Mouse (Mus musculus): ENCODE results near the gene Tspan6. TPM values are rescaled to one million over a fixed set of nuclear protein-coding genes. Genes with fewer than 3 reads are reported as not detected.

Tspan6 gene
- polyA plus RNA-seq, 1 experiment from 2014 or later = 197 TPM

GRCm38 (mm10) chrX:133887308-133887707, 10.9 kb downstream of the Tspan6 start:
- Histone ChIP-seq H3K36me3 (peaks cover 27% of the 10 kb centered on the region), H3K9me3 (no peaks in the 10 kb centered on the region), H3K27me3 (ENCODE audit: insufficient read depth, poor library complexity, severe bottlenecking) (no peaks in the 10 kb centered on the region), H3K27ac (no peak overlapping the region), H3K4me1 (replicated peaks) (no peaks in the 10 kb centered on the region), H3K4me3 (no peak overlapping the region)
- no peak for DNase-seq (ENCODE audit: low spot score)
- 98% methylated on average over 3 of the region's 3 CpGs for WGBS

GRCm38 (mm10) chrX:133869743-133870142, 28.5 kb downstream of the Tspan6 start:
- no peaks in the 10 kb centered on the region for H3K9me3 ChIP-seq
- H3K4me1 ChIP-seq (replicated peaks) = no peaks in the 10 kb centered on the region
- no peaks in the 10 kb centered on the region for H3K27me3 ChIP-seq (ENCODE audit: insufficient read depth, poor library complexity, severe bottlenecking)
- WGBS = 90% methylated on average over 6 of the region's 6 CpGs
- H3K4me3 ChIP-seq = no peak overlapping the region
- no peaks in the 10 kb centered on the region for H3K36me3 ChIP-seq
- no peak for DNase-seq (ENCODE audit: low spot score)
- no peak overlapping the region for H3K27ac ChIP-seq

- Histone ChIP-seq H3K36me3 (no peaks in the 10 kb centered on the region), H3K4me1 (replicated peaks) (no peaks in the 10 kb centered on the region), H3K4me3 (no peak overlapping the region), H3K27me3 (ENCODE audit: insufficient read depth, poor library complexity, severe bottlenecking) (peaks cover 12% of the 10 kb centered on the region; the same call in 1 of the 2 replicates), H3K9me3 (no peaks in the 10 kb centered on the region), H3K27ac (no peak overlapping the region)
- DNase-seq (ENCODE audit: low spot score) = no peak
- WGBS = 87% methylated on average over 4 of the region's 4 CpGs
Measured at GRCm38 (mm10) chrX:133853637-133854036, 44.6 kb downstream of the Tspan6 start.

DNA sequence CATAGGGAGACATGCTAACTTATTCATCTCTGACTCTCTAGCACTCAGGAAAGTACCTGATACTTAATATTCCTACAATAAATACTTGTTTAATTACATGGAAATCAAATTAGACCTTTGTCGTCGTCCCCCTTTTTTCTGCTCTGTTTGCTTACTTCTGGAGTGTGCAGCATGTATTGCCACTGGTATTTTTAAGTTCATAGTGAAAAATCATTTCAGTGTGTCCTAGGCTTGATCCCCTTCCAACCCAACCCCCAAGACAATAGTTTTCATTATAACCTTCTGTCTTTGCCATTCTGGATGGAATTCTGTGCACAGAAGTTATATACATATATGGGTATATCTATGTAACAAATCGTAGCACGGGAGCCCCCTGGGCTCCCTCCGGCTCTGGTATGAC, 47.5 kb downstream of the Tspan6 start, which contains the start of gene Tnmd:
Gene Tnmd, plus strand, starts transcription at position 301 of the 400 bp plus-strand sequence.
- Histone ChIP-seq H3K4me1 (replicated peaks) (no peaks in the 10 kb centered on the region), H3K9me3 (no peaks in the 10 kb centered on the region), H3K27me3 (ENCODE audit: insufficient read depth, poor library complexity, severe bottlenecking) (no peaks in the 10 kb centered on the region), H3K36me3 (no peaks in the 10 kb centered on the region), H3K27ac (no peak within 1 kb of the TSS), H3K4me3 (no peak within 1 kb of the TSS)
- 87% methylated on average over 5 of the region's 5 CpGs for WGBS
- no peak for DNase-seq (ENCODE audit: low spot score)

Other genes with a start within 250 kb of the Tspan6 start
- gene Pcdh19, start 209.4 kb downstream of the Tspan6 start, polyA plus RNA-seq (2016; fragmentation: Nextera tagmentation; extraction: Ambion mirVana) = 2.8 and 3.1 TPM in 2 replicates
- 0.39 and 1.0 TPM in 2 replicates for gene Tnmd, start 47.4 kb downstream of the Tspan6 start, polyA plus RNA-seq (2016; fragmentation: Nextera tagmentation; extraction: Ambion mirVana)
- gene Srpx2, start 10.0 kb upstream of the Tspan6 start, polyA plus RNA-seq (2016; fragmentation: Nextera tagmentation; extraction: Ambion mirVana) = 0.61 and 0.95 TPM in 2 replicates
- 0.99 and 1.2 TPM in 2 replicates for gene Sytl4, start 83.4 kb upstream of the Tspan6 start, polyA plus RNA-seq (2016; fragmentation: Nextera tagmentation; extraction: Ambion mirVana)
- 53.4 and 60.0 TPM in 2 replicates for gene Cstf2, start 160.8 kb upstream of the Tspan6 start, polyA plus RNA-seq (2016; fragmentation: Nextera tagmentation; extraction: Ambion mirVana)